Mouse (Mus musculus): ENCODE measurements around the gene Cfl1.

Cfl1 gene

GRCm38 (mm10) chr19:5486771-5487170 lies 3.5 kb upstream of the Cfl1 start:
- in situ Hi-C loops (cut with MboI, MseI): loop anchor here in 1 of 2 experiments (5.0 kb wide), 1 partner anchor 34 kb away; no protein-coding TSS in a partner anchor

- in situ Hi-C loops (cut with MboI, MseI): loop anchor here in 1 of 2 experiments (5.0 kb wide), 1 partner anchor 36 kb away; no protein-coding TSS in a partner anchor
Observed at GRCm38 (mm10) chr19:5487768-5488550, 2.3 kb upstream of the Cfl1 start, which contains the start of gene Mus81. Mus81 (minus strand) TSS chr19:5488402.

GRCm38 (mm10) chr19:5488878-5489571 lies 1.2 kb upstream of the Cfl1 start:
- in situ Hi-C loops (cut with MboI, MseI): loop anchor here in 1 of 2 experiments (5.0 kb wide), 1 partner anchor 37 kb away; no protein-coding TSS in a partner anchor

- in situ Hi-C loops (cut with MboI, MseI): loop anchor here (5.0 to 10.0 kb wide), 2 partner anchors 37 to 1705 kb away; no protein-coding TSS in a partner anchor
Observed at GRCm38 (mm10) chr19:5489721-5490120, 534 bp upstream of the Cfl1 start.

GRCm38 (mm10) chr19:5490898-5491708 lies 848 bp downstream of the Cfl1 start:
- in situ Hi-C loops (cut with MboI, MseI): loop anchor here in 1 of 2 experiments (10.0 kb wide), 1 partner anchor 1704 kb away; no protein-coding TSS in a partner anchor

- in situ Hi-C loops (cut with MboI, MseI): loop anchor here in 1 of 2 experiments (10.0 kb wide), 1 partner anchor 1702 kb away; no protein-coding TSS in a partner anchor
Observed at GRCm38 (mm10) chr19:5492641-5493040, 2.4 kb downstream of the Cfl1 start.

- in situ Hi-C loops (cut with MboI, MseI): loop anchor here in 1 of 2 experiments (10.0 kb wide), 1 partner anchor 1701 kb away; no protein-coding TSS in a partner anchor
Observed at GRCm38 (mm10) chr19:5493301-5493721, 3.1 kb downstream of the Cfl1 start.

GRCm38 (mm10) chr19:5494314-5494713 lies 4.1 kb downstream of the Cfl1 start:
- in situ Hi-C loops (cut with MboI, MseI): loop anchor here in 1 of 2 experiments (10.0 kb wide), 1 partner anchor 1700 kb away; no protein-coding TSS in a partner anchor

- in situ Hi-C loops (cut with MboI, MseI): loop anchor here in 1 of 2 experiments (10.0 kb wide), 1 partner anchor 1699 kb away; no protein-coding TSS in a partner anchor
Observed at GRCm38 (mm10) chr19:5495353-5496051, 5.2 kb downstream of the Cfl1 start.

GRCm38 (mm10) chr19:5496052-5496370 lies 5.8 kb downstream of the Cfl1 start:
- in situ Hi-C loops (cut with MboI, MseI): loop anchor here in 1 of 2 experiments (10.0 kb wide), 1 partner anchor 1699 kb away; no protein-coding TSS in a partner anchor

- in situ Hi-C loops (cut with MboI, MseI): no loop called here
Observed at GRCm38 (mm10) chr19:5500330-5500875, 10.1 kb downstream of the Cfl1 start.

GRCm38 (mm10) chr19:5503687-5504086 lies 13.4 kb downstream of the Cfl1 start, which contains the start of gene 1700020D05Rik:
1700020D05Rik (minus strand) TSS chr19:5503787.
- in situ Hi-C loops (cut with MboI, MseI): no loop called here

GRCm38 (mm10) chr19:5510031-5511026 lies 20.1 kb downstream of the Cfl1 start, which contains the start of gene Snx32:
Snx32 (minus strand) TSS chr19:5510538.
- in situ Hi-C loops (cut with MboI, MseI): no loop called here

- in situ Hi-C loops (cut with MboI, MseI): no loop called here
Observed at GRCm38 (mm10) chr19:5511074-5511632, 20.9 kb downstream of the Cfl1 start.

GRCm38 (mm10) chr19:5512091-5513004 lies 22.1 kb downstream of the Cfl1 start:
- in situ Hi-C loops (cut with MboI, MseI): no loop called here

GRCm38 (mm10) chr19:5513005-5513349 lies 22.7 kb downstream of the Cfl1 start:
- in situ Hi-C loops (cut with MboI, MseI): no loop called here
